Mouse (Mus musculus) C2C12 (cell line): Measurements from ENCODE around the gene Brms1. TPM values are rescaled to one million over a fixed set of nuclear protein-coding genes. Genes with fewer than 3 reads are reported as not detected.

Source experiments
- H3K27me3 ChIP-seq: one replicate; pipeline ENCODE4 v1.6.1; 2011; ENCODE audit not compliant: control insufficient read depth, insufficient read depth, insufficient read length
- H3K36me3 ChIP-seq: one replicate; pipeline ENCODE4 v1.6.1; 2011; ENCODE audit not compliant: control insufficient read depth, insufficient read depth
- H3K4me3 ChIP-seq: one replicate; pipeline ENCODE4 v1.5.1; 2011; ENCODE audit warnings: mild to moderate bottlenecking, control low read depth; ENCODE audit not compliant: poor library complexity, insufficient read depth, severe bottlenecking
- H3K79me2 ChIP-seq: one replicate; pipeline ENCODE4 v1.6.1; 2011; ENCODE audit not compliant: control insufficient read depth, insufficient read depth
- H3K79me3 ChIP-seq: one replicate; pipeline ENCODE4 v1.6.1; 2011; ENCODE audit warnings: low read depth, control low read depth
- H3ac ChIP-seq: one replicate; pipeline ENCODE3; 2011; ENCODE audit warnings: low read depth; ENCODE audit not compliant: control insufficient read depth, insufficient read length
- CEBPB ChIP-seq: IDR thresholded peaks from one replicate; pipeline ENCODE4 v1.6.1; 2011; ENCODE audit warnings: low read depth, mild to moderate bottlenecking, control low read depth, moderate library complexity
- CTCF ChIP-seq: IDR thresholded peaks from one replicate; pipeline ENCODE4 v1.5.1; 2011; ENCODE audit not compliant: control insufficient read depth, insufficient read depth, insufficient read length
- FOSL1 ChIP-seq: IDR thresholded peaks from one replicate; pipeline ENCODE4 v1.8.0; 2011; ENCODE audit warnings: mild to moderate bottlenecking, low read length; ENCODE audit not compliant: poor library complexity, insufficient read depth, severe bottlenecking
- MAX ChIP-seq: IDR thresholded peaks from one replicate; pipeline ENCODE4 v1.6.1; 2011; ENCODE audit warnings: mild to moderate bottlenecking, control low read depth
- MYOD1 ChIP-seq: IDR thresholded peaks from one replicate; pipeline ENCODE4 v1.6.1; 2011; ENCODE audit warnings: low read depth; ENCODE audit not compliant: control insufficient read depth, insufficient read length
- MYOG ChIP-seq: IDR thresholded peaks from one replicate; pipeline ENCODE4 v1.6.1; 2011; ENCODE audit not compliant: control insufficient read depth, insufficient read length; ENCODE audit errors: extremely low read depth
- USF1 ChIP-seq: IDR thresholded peaks from one replicate; pipeline ENCODE4 v1.6.1; 2011; ENCODE audit warnings: low read depth, mild to moderate bottlenecking, control low read depth, moderate library complexity
- polyA plus RNA-seq: library from polyadenylated mRNA; unstranded; fragments of >200 nt; fragmentation: generic; extraction: Trizol; gene quantifications from one replicate; pipeline ENCODE4 v1.2.1, GENCODE M21; 2012; ENCODE audit warnings: missing spikeins

Brms1 gene
- polyA plus RNA-seq, 1 experiment = 55.3 TPM

DNA sequence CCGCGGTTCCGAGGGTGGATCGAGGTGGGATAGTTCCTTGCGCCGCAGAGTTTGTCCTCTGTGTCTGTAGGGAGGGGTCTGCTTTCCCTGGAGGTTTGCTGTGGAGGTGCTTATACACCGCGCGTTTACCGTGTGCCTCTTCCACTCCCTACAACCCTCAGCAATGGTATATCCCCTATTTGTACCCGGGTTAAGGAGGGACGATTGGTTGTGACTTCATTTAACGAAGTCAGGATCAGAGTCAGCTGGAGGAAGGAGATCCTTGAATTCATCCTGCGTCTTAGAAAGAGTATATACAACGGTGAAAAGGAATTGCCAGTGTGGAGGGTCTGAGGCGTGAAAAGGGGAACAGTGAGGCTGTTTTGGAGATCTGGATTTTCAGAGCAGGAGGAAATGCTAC, 434 bp downstream of the Brms1 start:
- Histone ChIP-seq H3K36me3 (peaks cover 21% of the 10 kb centered on the region), H3ac (peak overlapping the region; percentile 92), H3K27me3 (no peaks in the 10 kb centered on the region), H3K4me3 (peak overlapping the region; percentile 72), H3K79me3 (peaks cover 30% of the 10 kb centered on the region), H3K79me2 (peaks cover 69% of the 10 kb centered on the region)
- TF ChIP-seq USF1 (no peak), CEBPB (no peak), MYOD1 (no peak), FOSL1 (no peak), MAX (no peak), MYOG (no peak), CTCF (no peak)

DNA sequence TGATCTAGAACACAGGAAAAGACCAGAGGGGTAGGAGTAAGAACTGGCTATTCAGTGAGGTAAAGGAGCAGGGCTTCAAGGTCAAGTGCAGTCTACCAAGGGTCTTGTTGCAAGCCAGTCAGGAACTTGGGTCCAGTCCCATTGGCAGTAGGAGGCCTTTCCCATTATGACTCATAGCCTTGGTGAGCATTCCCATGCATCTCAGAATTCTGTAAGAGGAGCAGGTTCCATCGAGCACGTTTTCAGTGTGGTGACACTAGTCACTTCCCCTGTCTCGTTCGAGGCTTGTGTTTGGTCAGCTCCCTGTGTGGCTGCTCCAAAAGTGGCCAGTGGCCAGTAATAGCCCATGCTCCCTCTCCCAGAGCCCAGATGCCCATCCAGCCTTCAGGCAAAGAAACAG, 4.4 kb downstream of the Brms1 start:
- H3K27me3 ChIP-seq = no peaks in the 10 kb centered on the region
- H3K79me2 ChIP-seq = peaks cover 52% of the 10 kb centered on the region
- TF ChIP-seq MAX (peak; percentile 56), MYOG (no peak), FOSL1 (no peak), USF1 (no peak)
- H3K4me3 ChIP-seq = no peak overlapping the region
- peaks cover 42% of the 10 kb centered on the region for H3K36me3 ChIP-seq
- H3K79me3 ChIP-seq = peaks cover 25% of the 10 kb centered on the region
- no peak overlapping the region for H3ac ChIP-seq

DNA sequence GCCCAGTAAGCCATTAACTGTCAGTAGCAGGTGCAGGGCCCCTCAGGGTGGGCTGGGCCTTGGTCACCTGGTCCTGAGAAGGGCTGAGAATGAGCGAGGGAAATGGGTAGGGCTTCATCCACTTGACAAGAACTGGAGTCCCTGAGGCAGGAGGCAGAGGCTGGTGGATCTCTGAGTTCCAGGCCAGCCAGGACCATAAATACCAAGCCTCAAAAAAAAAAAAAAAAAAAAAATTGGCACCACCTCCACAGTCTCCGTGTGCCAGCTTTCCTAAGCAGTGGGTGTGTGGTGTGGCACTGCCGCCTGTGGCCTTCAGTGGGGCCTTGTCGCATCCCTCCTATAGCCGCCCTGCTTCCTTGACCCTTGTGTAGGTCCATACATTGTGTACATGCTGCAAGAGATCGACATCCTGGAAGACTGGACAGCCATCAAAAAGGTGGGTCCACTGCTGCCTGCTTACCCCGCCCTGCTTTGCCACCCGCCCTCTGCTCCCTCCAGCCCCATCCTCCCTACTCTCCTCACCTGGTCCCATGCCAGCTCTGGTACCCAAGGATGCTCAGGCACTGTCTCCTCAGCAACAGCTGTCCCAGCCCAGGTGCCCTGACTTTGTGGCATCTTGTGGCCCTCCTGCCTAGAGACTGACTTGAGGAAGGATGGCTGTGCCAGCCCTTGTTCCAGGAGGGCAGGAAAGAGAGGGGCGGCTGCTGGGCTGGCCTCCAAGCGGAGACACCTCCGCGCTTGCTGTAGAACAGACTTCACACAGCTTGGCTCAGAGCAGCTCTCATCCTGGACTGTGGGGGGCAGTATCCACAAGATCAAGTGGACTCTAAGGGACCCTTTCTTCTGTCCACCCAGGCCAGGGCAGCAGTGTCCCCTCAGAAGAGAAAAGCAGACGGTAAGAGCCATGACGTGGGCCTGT, 7.2 kb downstream of the Brms1 start:
- no peak for TF ChIP-seq MYOD1
- no peak for TF ChIP-seq CTCF
- no peak for TF ChIP-seq MAX
- TF ChIP-seq MYOG = no peak
- TF ChIP-seq USF1 = no peak
- TF ChIP-seq FOSL1 = no peak
- TF ChIP-seq CEBPB = no peak
- Histone ChIP-seq H3K36me3 (peaks cover 46% of the 10 kb centered on the region), H3K4me3 (no peak overlapping the region), H3ac (no peak overlapping the region), H3K79me3 (peaks cover 34% of the 10 kb centered on the region), H3K27me3 (no peaks in the 10 kb centered on the region), H3K79me2 (peaks cover 55% of the 10 kb centered on the region)

DNA sequence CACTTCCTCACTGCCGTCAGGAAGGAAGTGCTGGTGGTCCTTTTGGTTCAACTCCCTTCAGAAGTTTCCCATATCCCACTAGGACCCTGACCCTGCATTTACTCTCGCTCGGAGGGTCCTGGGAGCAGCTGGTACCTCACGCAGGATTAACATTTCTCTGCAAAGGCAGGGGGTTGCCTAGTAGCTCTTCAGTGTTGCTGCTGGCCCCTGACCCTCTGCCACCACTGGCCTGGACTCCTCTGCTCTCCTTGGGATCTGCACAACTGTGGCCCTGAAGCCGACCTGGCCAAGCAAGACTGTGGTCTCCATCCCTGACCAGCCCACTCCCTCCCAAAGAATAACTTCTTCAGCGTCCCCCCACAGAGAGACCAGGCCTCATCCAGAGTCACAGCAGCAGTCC, 8.2 kb downstream of the Brms1 start:
- H3K4me3 ChIP-seq = no peak overlapping the region
- H3K27me3 ChIP-seq = no peaks in the 10 kb centered on the region
- peaks cover 38% of the 10 kb centered on the region for H3K79me3 ChIP-seq
- H3K36me3 ChIP-seq = peaks cover 53% of the 10 kb centered on the region
- peak overlapping the region; percentile 7 for H3ac ChIP-seq
- TF ChIP-seq MYOD1 (no peak), CTCF (no peak)
- H3K79me2 ChIP-seq = peaks cover 55% of the 10 kb centered on the region

DNA sequence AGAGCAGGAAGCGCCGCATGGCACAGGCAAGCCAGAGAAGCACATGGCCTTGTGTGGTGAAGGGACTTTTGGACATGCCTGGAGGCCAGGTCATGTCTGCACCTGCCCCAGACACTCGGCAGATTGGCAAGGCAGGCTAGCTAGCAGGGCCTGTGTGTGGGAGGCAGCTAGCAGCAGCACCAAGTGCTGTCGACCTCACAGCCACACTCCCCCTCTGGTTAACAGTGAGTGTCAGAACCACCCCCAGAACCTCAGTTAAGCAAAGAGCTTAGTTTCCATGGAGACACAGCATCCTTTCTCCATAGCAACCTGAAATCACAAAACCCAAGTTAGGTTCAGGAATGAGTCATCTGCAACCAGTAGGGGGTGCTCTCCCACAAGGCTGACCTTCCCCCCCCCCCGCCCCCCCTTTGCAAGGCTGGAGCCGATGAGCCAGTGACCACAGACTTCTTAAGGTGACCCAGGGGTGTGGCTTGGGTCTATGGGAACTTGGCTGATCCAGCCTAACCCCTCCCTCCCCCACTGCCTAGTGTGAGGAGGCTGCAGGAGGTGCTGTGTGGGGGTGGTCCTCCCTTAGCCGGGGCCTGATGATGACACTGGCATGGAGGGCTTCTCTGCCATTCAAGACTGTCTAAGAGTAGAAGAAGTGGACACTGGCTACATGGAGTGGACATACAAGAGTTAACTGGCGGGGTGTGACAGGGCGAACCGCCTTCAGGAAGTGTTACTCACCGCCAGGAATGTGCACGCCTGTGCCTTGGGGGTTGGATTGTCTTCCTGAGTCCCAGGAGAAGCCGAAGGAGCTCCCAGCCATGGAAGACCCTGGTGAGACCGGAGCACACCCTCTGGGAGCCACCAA, 9.1 kb downstream of the Brms1 start, which contains the start of gene Rin1:
Rin1 (plus strand) TSS at position 435 of the 859 bp plus-strand sequence.
- Histone ChIP-seq H3K79me3 (peaks cover 43% of the 10 kb centered on the region), H3K27me3 (no peaks in the 10 kb centered on the region), H3K36me3 (peaks cover 60% of the 10 kb centered on the region), H3K4me3 (peak within 1 kb of the TSS; percentile 84), H3ac (peak within 1 kb of the TSS; percentile 87), H3K79me2 (peaks cover 57% of the 10 kb centered on the region)
- TF ChIP-seq MYOG (no peak), MYOD1 (peak; percentile 54), CTCF (peak; percentile 25), CEBPB (no peak), MAX (peak; percentile 70), USF1 (no peak)

DNA sequence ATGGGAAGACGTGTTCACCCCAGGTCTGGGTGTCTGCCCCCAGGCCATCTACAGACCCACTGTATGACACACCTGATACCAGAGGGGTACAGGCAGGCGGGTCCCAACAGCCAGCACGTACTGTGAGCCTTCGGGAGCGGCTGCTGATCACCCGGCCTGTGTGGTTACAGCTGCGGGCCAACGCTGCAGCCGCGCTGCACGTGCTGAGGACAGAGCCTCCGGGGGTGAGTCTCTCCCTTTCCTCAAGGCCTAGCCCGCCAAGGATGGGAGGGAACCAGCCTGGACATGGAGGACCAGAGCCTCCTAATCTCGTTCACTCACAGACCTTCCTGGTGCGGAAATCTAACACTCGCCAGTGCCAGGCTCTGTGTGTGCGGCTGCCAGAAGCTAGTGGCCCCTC, 9.9 kb downstream of the Brms1 start:
- H3ac ChIP-seq = peak overlapping the region; percentile 87
- H3K36me3 ChIP-seq = peaks cover 63% of the 10 kb centered on the region
- no peak for TF ChIP-seq CTCF
- TF ChIP-seq MAX = peak; percentile 56
- no peak for TF ChIP-seq CEBPB
- TF ChIP-seq MYOD1 = no peak
- TF ChIP-seq USF1 = no peak
- TF ChIP-seq MYOG = no peak
- no peak for TF ChIP-seq FOSL1
- H3K79me2 ChIP-seq = peaks cover 56% of the 10 kb centered on the region
- H3K4me3 ChIP-seq = peak overlapping the region; percentile 84
- H3K79me3 ChIP-seq = peaks cover 43% of the 10 kb centered on the region
- no peaks in the 10 kb centered on the region for H3K27me3 ChIP-seq
